Mouse (Mus musculus): ENCODE measurements around the gene Prdx1.

DNA sequence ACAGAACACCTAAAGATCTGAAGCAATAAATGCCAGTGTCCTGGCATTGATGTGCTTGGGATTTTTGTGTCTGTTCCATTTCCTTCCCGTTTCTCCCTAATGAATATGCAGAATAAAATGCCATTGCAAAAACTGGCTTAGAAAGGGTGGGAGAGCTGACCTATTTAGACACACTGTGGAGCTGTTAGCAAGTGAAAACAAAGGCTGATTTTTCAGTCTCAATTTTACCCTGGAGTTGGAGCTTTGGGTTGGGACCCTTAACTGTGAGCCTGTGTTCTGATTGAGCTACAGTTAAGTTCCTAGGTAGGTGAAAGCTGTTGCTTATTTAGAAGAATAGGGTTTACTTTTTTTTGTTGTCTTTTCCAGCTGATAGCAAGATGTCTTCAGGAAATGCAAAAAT lies 1.7 kb downstream of the Prdx1 start:
- no peak for TF ChIP-seq CTCF (IDR thresholded peaks at IDR 0.05; ENCODE audit: low read depth, low read length)
- TF ChIP-seq POLR2A (IDR thresholded peaks at IDR 0.05; ENCODE audit: insufficient read depth, low read length): no peak

Measured in ES-Bruce4 (cell line).